Mouse (Mus musculus) thymus, adult 2 months (tissue): ENCODE measurements around the gene Ebf1. TPM values are rescaled to one million over a fixed set of nuclear protein-coding genes. Genes with fewer than 3 reads are reported as not detected.

ENCODE experiments used
- DNase-seq: peaks from one replicate; pipeline ENCODE4 v3.0.0; 2021
- H3K27ac ChIP-seq: fragments of 200-500 bp; 2 replicates; pipeline ENCODE4 v1.5.1; 2012; ENCODE audit warnings: low read length, control low read depth; ENCODE audit not compliant: control insufficient read depth, insufficient read depth
- H3K27me3 ChIP-seq: fragments of 200-500 bp; 2 replicates; pipeline ENCODE4 v1.6.1; 2012; ENCODE audit warnings: mild to moderate bottlenecking, low read length, moderate library complexity, mixed read lengths; ENCODE audit not compliant: control insufficient read depth, insufficient read depth
- H3K36me3 ChIP-seq: fragments of 200-500 bp; 2 replicates; pipeline ENCODE4 v1.6.1; 2012; ENCODE audit warnings: mild to moderate bottlenecking, low read length, moderate library complexity; ENCODE audit not compliant: control insufficient read depth, insufficient read depth
- H3K4me1 ChIP-seq: fragments of 200-500 bp; replicated peaks from 2 replicates; pipeline ENCODE4 v1.6.1; 2012; ENCODE audit warnings: low read length; ENCODE audit not compliant: control insufficient read depth, insufficient read depth
- H3K4me3 ChIP-seq: fragments of 200-500 bp; 2 replicates; pipeline ENCODE4 v1.5.1; 2012; ENCODE audit warnings: mild to moderate bottlenecking, low read length, control low read depth, moderate library complexity; ENCODE audit not compliant: control insufficient read depth, insufficient read depth
- CTCF ChIP-seq: fragments of 200-500 bp; IDR thresholded peaks from 2 replicates; pipeline ENCODE4 v1.5.1; 2012; ENCODE audit warnings: mild to moderate bottlenecking, control low read depth, low read length, moderate library complexity, borderline replicate concordance; ENCODE audit not compliant: control insufficient read depth, poor library complexity, insufficient read depth; ENCODE audit errors: extremely low read depth
- POLR2A ChIP-seq: fragments of 200-500 bp; IDR thresholded peaks from 2 replicates; pipeline ENCODE4 v1.6.1; 2012; ENCODE audit warnings: mild to moderate bottlenecking, low read length, control low read depth, moderate library complexity; ENCODE audit not compliant: control insufficient read depth, poor library complexity, insufficient read depth; ENCODE audit errors: extremely low read depth
- WGBS: fragments of 180-500 bp; shearing (Covaris S2); methylation state at CpG from one replicate; pipeline ENCODE4 v1.1.7; 2018; 5-methylcytosine and 5-hydroxymethylcytosine counted together
- polyA plus RNA-seq: library from polyadenylated mRNA; depleted of rRNA; stranded (reverse); fragments of >200 nt; gene quantifications from 2 replicates; pipeline ENCODE4 v1.2.3, GENCODE M21; 2012

Gene Ebf1
- polyA plus RNA-seq, 1 experiment: 4.4 TPM

- TF ChIP-seq POLR2A (no peak), CTCF (no peak)
- no peaks in the 10 kb centered on the region for H3K27me3 ChIP-seq
- no peak for DNase-seq
- 54% methylated on average over 6 of the region's 6 CpGs for WGBS
- H3K36me3 ChIP-seq: no peaks in the 10 kb centered on the region
- H3K4me1 ChIP-seq: no peaks in the 10 kb centered on the region
- H3K4me3 ChIP-seq: no peak overlapping the region
- H3K27ac ChIP-seq: no peak overlapping the region
These were observed 331.4 kb downstream of the Ebf1 start for GRCm38 (mm10) chr11:44948541-44948940.

- DNase-seq: peak; percentile 2
- Histone ChIP-seq H3K27ac (no peak overlapping the region), H3K4me1 (no peaks in the 10 kb centered on the region), H3K27me3 (no peaks in the 10 kb centered on the region), H3K4me3 (no peak overlapping the region), H3K36me3 (no peaks in the 10 kb centered on the region)
- TF ChIP-seq CTCF (no peak), POLR2A (no peak)
- WGBS: 3% methylated on average over 3 of the region's 3 CpGs
These were observed 332.0 kb downstream of the Ebf1 start for GRCm38 (mm10) chr11:44949140-44949539.

GRCm38 (mm10) chr11:44950319-44950718 is 333.2 kb downstream of the Ebf1 start:
- no peak for DNase-seq
- Histone ChIP-seq H3K4me1 (no peaks in the 10 kb centered on the region), H3K27ac (no peak overlapping the region), H3K4me3 (no peak overlapping the region), H3K36me3 (no peaks in the 10 kb centered on the region), H3K27me3 (no peaks in the 10 kb centered on the region)
- WGBS: 57% methylated on average over 9 of the region's 9 CpGs
- TF ChIP-seq POLR2A: no peak
- TF ChIP-seq CTCF: no peak

GRCm38 (mm10) chr11:44951506-44951905 is 334.4 kb downstream of the Ebf1 start:
- H3K27ac ChIP-seq: no peak overlapping the region
- no peaks in the 10 kb centered on the region for H3K27me3 ChIP-seq
- no peaks in the 10 kb centered on the region for H3K4me1 ChIP-seq
- no peak overlapping the region for H3K4me3 ChIP-seq
- no peaks in the 10 kb centered on the region for H3K36me3 ChIP-seq
- DNase-seq: no peak
- WGBS: 63% methylated on average over 4 of the region's 4 CpGs
- no peak for TF ChIP-seq POLR2A
- TF ChIP-seq CTCF: no peak

GRCm38 (mm10) chr11:44953337-44953736 is 336.2 kb downstream of the Ebf1 start:
- no peak overlapping the region for H3K4me3 ChIP-seq
- no peaks in the 10 kb centered on the region for H3K27me3 ChIP-seq
- no peaks in the 10 kb centered on the region for H3K36me3 ChIP-seq
- no peak for DNase-seq
- TF ChIP-seq POLR2A: no peak
- no peak for TF ChIP-seq CTCF
- H3K27ac ChIP-seq: no peak overlapping the region
- H3K4me1 ChIP-seq: no peaks in the 10 kb centered on the region
- 89% methylated on average over 1 of the region's 1 CpGs for WGBS

- 88% methylated on average over 11 of the region's 11 CpGs for WGBS
These were observed 336.7 kb downstream of the Ebf1 start for GRCm38 (mm10) chr11:44953863-44954262.

GRCm38 (mm10) chr11:44954362-44954761 is 337.2 kb downstream of the Ebf1 start:
- DNase-seq: no peak
- no peak overlapping the region for H3K27ac ChIP-seq
- no peaks in the 10 kb centered on the region for H3K4me1 ChIP-seq
- no peaks in the 10 kb centered on the region for H3K27me3 ChIP-seq
- TF ChIP-seq POLR2A: no peak
- no peak for TF ChIP-seq CTCF
- 93% methylated on average over 7 of the region's 7 CpGs for WGBS
- no peak overlapping the region for H3K4me3 ChIP-seq
- H3K36me3 ChIP-seq: no peaks in the 10 kb centered on the region

More at GRCm38 (mm10) chr11:44953863-44954262, 336.7 kb downstream of the Ebf1 start:
- Histone ChIP-seq H3K4me1 (no peaks in the 10 kb centered on the region), H3K36me3 (no peaks in the 10 kb centered on the region), H3K27me3 (no peaks in the 10 kb centered on the region), H3K4me3 (no peak overlapping the region), H3K27ac (no peak overlapping the region)
- TF ChIP-seq CTCF: no peak
- no peak for TF ChIP-seq POLR2A
- DNase-seq: no peak
